Mouse (Mus musculus) frontal cortex, postnatal 10 days (tissue): ENCODE results near the gene Chl1.

Source experiments
- DNase-seq, 2 experiments: peaks; one replicate each; pipeline ENCODE4 v3.0.0; 2022; ENCODE audit warnings: low spot score in 2 of 2, mixed read lengths in 1 of 2

Chl1 gene

GRCm38 (mm10) chr6:103510392-103511289 lies at the start of gene Chl1:
Chl1 (plus strand) TSS chr6:103510586.
- peak in 1 of 2 experiments; percentile 30 for DNase-seq

- DNase-seq = no peak
Observed at GRCm38 (mm10) chr6:103465479-103466080, 44.8 kb upstream of the Chl1 start.

- DNase-seq = no peak
Observed at GRCm38 (mm10) chr6:103473316-103473715, 37.1 kb upstream of the Chl1 start.

- DNase-seq = no peak
Observed at GRCm38 (mm10) chr6:103487199-103487598, 23.2 kb upstream of the Chl1 start.

- no peak for DNase-seq
Observed at GRCm38 (mm10) chr6:103498404-103498803, 12.0 kb upstream of the Chl1 start.

- DNase-seq = no peak
Observed at GRCm38 (mm10) chr6:103504065-103504464, 6.3 kb upstream of the Chl1 start.

- no peak for DNase-seq
Observed at GRCm38 (mm10) chr6:103507751-103508575, 2.4 kb upstream of the Chl1 start.

GRCm38 (mm10) chr6:103509596-103509995 lies 790 bp upstream of the Chl1 start:
- no peak for DNase-seq

- peak in 1 of 2 experiments; percentile 28 for DNase-seq
Observed at GRCm38 (mm10) chr6:103511290-103511971, 1.0 kb downstream of the Chl1 start.

GRCm38 (mm10) chr6:103511972-103512565 lies 1.7 kb downstream of the Chl1 start:
- DNase-seq = peak; percentile 41 to 73

GRCm38 (mm10) chr6:103512911-103513321 lies 2.5 kb downstream of the Chl1 start:
- no peak for DNase-seq

- DNase-seq = no peak
Observed at GRCm38 (mm10) chr6:103513621-103514241, 3.3 kb downstream of the Chl1 start.

- no peak for DNase-seq
Observed at GRCm38 (mm10) chr6:103514346-103514745, 4.0 kb downstream of the Chl1 start.

- no peak for DNase-seq
Observed at GRCm38 (mm10) chr6:103514756-103515155, 4.4 kb downstream of the Chl1 start.

- DNase-seq = no peak
Observed at GRCm38 (mm10) chr6:103519596-103519995, 9.2 kb downstream of the Chl1 start.

- no peak for DNase-seq
Observed at GRCm38 (mm10) chr6:103525326-103526024, 15.1 kb downstream of the Chl1 start.

- no peak for DNase-seq
Observed at GRCm38 (mm10) chr6:103526945-103527777, 16.8 kb downstream of the Chl1 start.

GRCm38 (mm10) chr6:103533048-103533447 lies 22.7 kb downstream of the Chl1 start:
- DNase-seq = no peak

- no peak for DNase-seq
Observed at GRCm38 (mm10) chr6:103534027-103534426, 23.6 kb downstream of the Chl1 start.
